Mouse (Mus musculus): ENCODE results near the gene Snx33.

The Snx33 gene

GRCm38 (mm10) chr9:56928041-56928811 is at the start of gene Snx33:
Gene Snx33 (minus strand): TSS chr9:56928371.
- in situ Hi-C loops (cut with MboI, MseI): loop anchor here (5.0 kb wide), 1 partner anchor 209 kb away; no protein-coding TSS in a partner anchor

DNA sequence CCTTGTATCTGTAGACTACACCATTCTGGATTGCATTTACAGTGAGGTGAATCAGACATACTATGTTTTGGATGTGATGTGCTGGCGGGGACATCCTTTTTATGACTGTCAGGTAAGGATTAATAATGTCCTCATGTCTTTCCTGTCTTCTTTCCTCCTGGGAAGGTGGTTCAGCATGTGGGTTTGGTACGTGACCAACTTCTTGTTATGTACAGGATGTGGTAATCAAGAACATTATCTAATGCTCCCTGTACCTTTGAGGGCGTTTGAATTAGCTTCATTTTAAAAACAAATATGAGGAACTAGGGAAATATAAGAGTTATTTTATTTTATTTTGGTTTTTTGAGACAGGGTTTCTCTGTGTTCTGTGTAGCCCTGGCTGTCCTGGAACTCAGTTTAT is 47.0 kb upstream of the Snx33 start:
- in situ Hi-C loops (cut with MboI, MseI): no loop called here

DNA sequence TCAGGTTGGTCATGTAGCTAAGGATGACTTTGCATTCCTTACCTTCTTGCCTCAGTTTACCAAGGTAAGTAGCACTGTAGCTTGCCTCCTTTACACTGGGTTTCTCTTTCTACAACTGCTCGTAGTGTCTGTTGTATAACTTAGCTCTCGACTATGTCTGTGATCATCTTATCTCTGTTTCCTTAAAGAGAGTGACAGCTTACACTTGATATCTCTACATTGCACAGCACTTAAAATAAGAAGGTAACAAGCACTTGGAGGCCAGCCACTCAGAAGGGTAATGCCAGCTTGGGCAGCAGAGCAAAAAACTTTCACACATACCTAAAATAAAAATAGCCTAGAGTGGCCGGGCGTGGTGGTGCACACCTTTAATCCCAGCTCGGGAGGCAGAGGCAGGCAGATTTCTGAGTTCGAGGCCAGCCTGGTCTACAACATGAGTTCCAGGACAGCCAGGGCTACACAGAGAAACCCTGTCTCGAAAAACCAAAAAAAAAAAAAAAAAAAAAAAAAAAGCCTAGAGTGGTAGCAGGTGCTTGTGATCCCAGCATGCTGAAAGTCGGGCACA is 45.9 kb upstream of the Snx33 start:
- in situ Hi-C loops (cut with MboI, MseI): no loop called here

- in situ Hi-C loops (cut with MboI, MseI): no loop called here
Measured at GRCm38 (mm10) chr9:56970158-56970557, 42.0 kb upstream of the Snx33 start.

DNA sequence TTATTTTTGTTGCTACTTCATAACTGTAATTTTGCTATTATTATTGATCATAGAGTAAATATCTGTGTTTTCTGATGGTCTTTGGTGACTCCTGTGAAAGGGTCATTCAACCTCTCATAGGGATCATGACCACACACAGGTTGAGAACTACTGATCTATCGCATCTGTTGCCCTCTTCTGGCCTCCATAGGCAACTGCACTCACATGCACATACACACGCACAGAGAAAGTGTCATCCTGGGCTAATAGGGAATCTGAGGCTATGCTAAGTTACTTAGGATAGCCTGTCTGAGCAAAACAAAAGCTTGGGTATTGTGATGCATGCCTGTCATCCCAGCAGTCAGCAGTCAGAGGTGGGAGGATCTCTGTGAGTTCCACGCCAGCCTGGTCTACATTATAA is 33.4 kb upstream of the Snx33 start:
- in situ Hi-C loops (cut with MboI, MseI): loop anchor here (10.0 kb wide), 2 partner anchors 63 to 1267 kb away; no protein-coding TSS in a partner anchor

DNA sequence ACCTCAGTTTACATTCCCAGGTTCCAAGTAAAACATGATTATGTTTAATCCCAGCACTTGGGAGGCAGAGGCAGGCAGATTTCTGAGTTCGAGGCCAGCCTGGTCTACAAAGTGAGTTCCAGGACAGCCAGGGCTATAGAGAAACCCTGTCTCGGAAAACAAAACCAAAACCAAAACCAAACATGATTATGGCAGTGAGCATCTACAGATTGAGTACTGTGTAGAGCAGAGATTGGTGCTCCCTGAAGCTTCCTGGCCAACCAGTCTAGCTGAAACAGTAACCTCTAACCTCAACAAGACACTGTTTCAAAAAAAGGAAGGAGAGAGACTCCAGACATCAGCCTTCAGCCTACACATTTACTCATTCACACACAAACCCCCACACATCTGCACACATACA is 30.5 kb upstream of the Snx33 start:
- in situ Hi-C loops (cut with MboI, MseI): no loop called here

DNA sequence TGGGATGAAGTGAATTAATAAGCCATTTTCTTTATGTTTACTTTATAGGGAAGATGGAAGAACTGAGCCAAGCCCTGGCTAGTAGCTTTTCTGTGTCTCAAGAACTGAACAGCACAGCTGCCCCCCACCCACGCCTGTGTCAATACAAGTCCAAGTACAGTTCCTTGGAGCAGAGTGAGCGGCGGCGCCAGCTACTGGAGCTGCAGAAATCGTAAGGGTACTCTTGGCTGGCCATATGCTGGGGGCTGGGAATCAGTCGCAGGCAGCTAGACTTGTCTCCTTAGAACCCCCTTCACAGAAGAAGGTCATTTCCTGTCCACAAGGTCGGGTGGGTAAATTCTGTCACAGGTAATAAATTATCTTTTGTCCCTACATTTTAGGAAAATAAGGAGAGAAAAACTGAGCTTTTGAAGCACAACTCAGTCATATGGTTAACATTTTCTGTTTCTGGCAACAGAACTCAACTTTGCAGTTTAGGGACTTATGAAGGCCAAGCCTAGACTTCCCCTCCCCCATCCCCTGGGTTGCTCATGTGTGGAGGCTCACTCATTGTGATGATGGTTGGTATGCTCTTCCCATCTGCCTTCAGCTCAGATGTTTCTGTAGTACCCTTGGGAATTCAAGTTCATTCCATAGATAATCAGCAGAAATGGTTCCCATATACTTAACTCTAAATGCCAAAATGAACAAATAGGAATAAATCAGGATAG is 28.9 kb upstream of the Snx33 start:
- in situ Hi-C loops (cut with MboI, MseI): no loop called here

DNA sequence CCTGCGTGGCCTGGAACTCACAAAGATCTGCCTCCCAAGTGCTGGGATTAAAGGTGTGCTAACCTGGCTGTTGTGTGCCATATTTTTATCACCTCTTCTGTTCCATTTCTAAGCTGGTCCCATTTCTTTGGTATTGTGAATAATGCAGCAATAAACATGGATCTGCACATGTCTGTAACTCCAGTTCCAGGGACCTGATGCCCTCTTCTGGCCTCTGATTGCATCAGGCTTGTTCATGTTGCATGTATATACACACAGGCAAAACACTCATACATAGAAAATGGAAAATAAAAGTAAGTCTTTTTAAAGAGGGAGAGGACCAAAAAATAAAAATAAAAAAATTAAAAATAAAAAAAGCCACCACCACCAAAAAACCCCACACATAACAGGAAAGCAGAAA is 25.4 kb upstream of the Snx33 start:
- in situ Hi-C loops (cut with MboI, MseI): no loop called here

- in situ Hi-C loops (cut with MboI, MseI): no loop called here
Measured at GRCm38 (mm10) chr9:56950414-56951400, 22.5 kb upstream of the Snx33 start, which contains the start of gene Snupn. Gene Snupn (plus strand): TSS chr9:56950878.

GRCm38 (mm10) chr9:56949767-56950166 is 21.6 kb upstream of the Snx33 start:
- in situ Hi-C loops (cut with MboI, MseI): loop anchor here (5.0 kb wide), 1 partner anchor 123 kb away; the partner anchor contains the start of gene Sin3a

- in situ Hi-C loops (cut with MboI, MseI): loop anchor here (5.0 kb wide), 1 partner anchor 124 kb away; the partner anchor contains the start of gene Sin3a
Measured at GRCm38 (mm10) chr9:56948699-56949098, 20.5 kb upstream of the Snx33 start.

- in situ Hi-C loops (cut with MboI, MseI): loop anchor here (5.0 kb wide), 1 partner anchor 125 kb away; the partner anchor contains the start of gene Sin3a
Measured at GRCm38 (mm10) chr9:56947481-56947880, 19.3 kb upstream of the Snx33 start.

DNA sequence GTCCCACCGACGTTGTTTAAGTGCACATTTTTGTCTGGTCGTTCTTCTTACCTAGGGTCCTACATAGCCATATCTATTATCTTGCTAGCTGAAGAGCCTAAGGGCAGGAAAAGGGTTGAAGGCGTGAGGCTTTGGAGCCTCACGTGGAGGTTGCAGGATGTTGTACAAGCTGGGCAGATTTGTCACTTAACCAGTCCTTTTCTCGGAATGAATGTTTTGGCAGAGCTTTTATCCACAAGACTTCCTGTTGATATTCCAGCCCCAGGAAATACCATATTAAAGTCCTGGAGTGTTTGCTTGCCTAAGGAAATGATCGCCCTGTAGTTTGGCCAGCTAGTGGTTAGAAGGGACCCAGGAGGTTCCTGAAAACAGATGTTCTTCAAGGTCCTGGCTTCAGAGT is 10.2 kb upstream of the Snx33 start:
- in situ Hi-C loops (cut with MboI, MseI): loop anchor here (10.0 kb wide), 1 partner anchor 826 kb away; the partner anchor contains the start of gene Clk3

- in situ Hi-C loops (cut with MboI, MseI): loop anchor here (10.0 kb wide), 1 partner anchor 827 kb away; the partner anchor contains the start of gene Clk3
Measured at GRCm38 (mm10) chr9:56937223-56938160, 9.3 kb upstream of the Snx33 start, which contains the start of gene Imp3. Gene Imp3 (plus strand): TSS chr9:56937475.

DNA sequence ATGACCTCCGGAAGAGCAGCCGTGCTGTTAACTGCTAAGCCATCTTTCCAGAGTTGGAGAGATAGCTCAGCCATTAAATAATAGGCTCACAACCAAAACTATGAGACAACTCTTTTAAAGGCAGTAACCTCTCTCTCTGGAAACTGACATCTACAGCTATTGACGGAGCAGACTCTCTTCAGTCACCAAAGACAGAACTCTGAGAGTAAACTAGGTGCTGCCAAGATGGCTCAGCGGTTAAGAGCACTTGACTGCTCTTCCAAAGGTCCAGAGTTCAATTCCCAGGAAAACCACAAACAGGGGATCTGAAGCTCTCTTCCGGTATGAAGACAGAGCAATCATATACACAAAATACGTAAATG is 8.7 kb upstream of the Snx33 start:
- in situ Hi-C loops (cut with MboI, MseI): loop anchor here (10.0 kb wide), 1 partner anchor 828 kb away; the partner anchor contains the start of gene Clk3

- in situ Hi-C loops (cut with MboI, MseI): loop anchor here (10.0 kb wide), 1 partner anchor 834 kb away; the partner anchor contains the start of gene Clk3
Measured at GRCm38 (mm10) chr9:56930556-56930955, 2.4 kb upstream of the Snx33 start.

DNA sequence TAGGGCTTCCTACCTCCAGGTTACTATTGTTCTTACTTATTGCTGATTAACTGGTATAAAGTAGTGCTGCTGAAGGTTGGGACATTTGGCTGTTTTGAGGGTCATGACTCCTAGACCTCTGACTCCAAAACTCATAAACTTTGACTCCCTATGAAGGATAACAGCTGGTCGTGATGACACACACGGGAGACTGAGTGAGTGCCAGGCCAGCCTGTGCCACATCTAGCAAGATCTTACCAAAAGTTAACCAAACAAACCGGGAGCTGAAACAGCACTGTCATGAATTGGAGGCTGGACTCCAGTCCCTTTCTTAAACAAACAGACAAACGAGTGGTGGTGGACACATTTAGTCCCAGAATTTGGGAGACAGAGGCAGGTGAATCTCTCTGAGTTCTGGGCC is 1.3 kb upstream of the Snx33 start:
- in situ Hi-C loops (cut with MboI, MseI): loop anchor here (5.0 kb wide), 1 partner anchor 208 kb away; no protein-coding TSS in a partner anchor

DNA sequence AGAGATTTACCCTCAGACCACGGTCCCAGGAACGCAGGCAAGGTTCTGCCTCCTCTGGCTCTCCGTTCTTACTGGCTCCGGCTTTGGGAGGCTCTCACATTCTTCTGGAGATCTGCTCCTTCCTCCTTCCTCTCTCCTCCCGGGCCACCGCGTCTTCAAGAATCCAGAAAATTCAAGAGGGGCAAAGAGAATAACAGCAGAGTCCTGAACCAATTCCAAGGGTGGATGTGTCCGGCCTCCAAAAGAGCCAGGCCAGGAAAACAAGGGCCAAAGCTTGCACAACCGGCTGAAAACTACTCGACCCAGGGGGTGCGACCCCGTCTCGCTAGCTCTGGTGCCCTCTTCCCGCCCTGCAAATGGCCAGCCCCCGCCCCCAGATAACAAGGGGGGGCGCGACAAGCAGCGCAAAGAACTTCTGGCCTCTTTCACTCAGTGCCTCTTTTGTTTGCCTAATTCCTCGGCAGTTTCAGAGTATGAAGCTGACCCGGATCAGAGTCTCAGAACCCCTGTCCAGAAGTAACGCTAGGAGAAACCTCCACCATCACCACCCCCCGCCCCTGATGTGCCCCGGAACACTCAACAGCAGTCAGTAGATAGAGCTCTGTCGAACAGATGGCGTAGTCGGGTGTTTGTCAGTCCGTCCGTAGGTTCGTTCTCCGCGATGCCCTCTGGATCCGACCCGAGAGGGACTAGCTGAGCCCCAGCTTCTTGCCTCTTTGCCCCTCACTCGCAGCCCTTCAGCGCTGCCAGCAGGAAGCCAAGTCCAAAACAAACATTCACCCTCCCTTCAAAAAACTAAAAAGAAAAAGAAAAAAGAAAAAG is 769 bp downstream of the Snx33 start:
- in situ Hi-C loops (cut with MboI, MseI): loop anchor here (5.0 kb wide), 1 partner anchor 210 kb away; no protein-coding TSS in a partner anchor

Measured in T-helper 2 cell (primary cell).